8 mouse cellular contexts compared by ENCODE assay signal in genomic region chr11:30771267-30771903, GRCm38 (mm10). TPM values are rescaled to one million over a fixed set of nuclear protein-coding genes. Genes with fewer than 3 reads are reported as not detected.
DNase-seq lines count a peak whose midpoint lies in the region; ATAC-seq and TF ChIP-seq lines count a peak whose summit lies in the region.

Psme4 (plus strand) TSS chr11:30771726.

- peaks cover 3 to 6% of the 10 kb centered on the region in 2 experiments; a peak in 3 of 4 replicates for H3K4me1 ChIP-seq in ES-E14 (ENCODE audit: control insufficient read depth in 2 of 2, insufficient read depth in 2 of 2, low read length in 2 of 2, poor library complexity in 1 of 2)
- peaks cover 14% of the 10 kb centered on the region for H3K4me1 ChIP-seq in forebrain, embryonic 16.5 days (replicated peaks; ENCODE audit: control insufficient read depth, insufficient read depth, low read length)
- H3K4me1 ChIP-seq in lung, embryonic 14.5 days (ENCODE audit: insufficient read depth), result no peaks in the 10 kb centered on the region
- H3K4me1 ChIP-seq in olfactory bulb, adult 2 months (ENCODE audit: control insufficient read depth, insufficient read depth, low read length), result no peaks in the 10 kb centered on the region
- peaks cover 6% of the 10 kb centered on the region for H3K4me1 ChIP-seq in thymus, adult 2 months (replicated peaks; ENCODE audit: control insufficient read depth, insufficient read depth, low read length)

- H3K27ac ChIP-seq in ES-E14 (ENCODE audit: insufficient read depth, low read depth, low read length, poor library complexity, severe bottlenecking), result peak within 1 kb of the TSS; percentile 74
- peak within 1 kb of the TSS; percentile 91 for H3K27ac ChIP-seq in forebrain, embryonic 16.5 days (ENCODE audit: low read length)
- peak within 1 kb of the TSS; percentile 88 for H3K27ac ChIP-seq in layer of hippocampus, adult 2 months
- peak within 1 kb of the TSS; percentile 95 for H3K27ac ChIP-seq in lung, embryonic 14.5 days (ENCODE audit: low read depth)
- peak within 1 kb of the TSS; percentile 86 for H3K27ac ChIP-seq in olfactory bulb, adult 2 months (ENCODE audit: insufficient read depth, low read depth, low read length)
- H3K27ac ChIP-seq in thymus, adult 2 months (ENCODE audit: control insufficient read depth, insufficient read depth, low read length), result no peak within 1 kb of the TSS

- intact Hi-C loops in heart, postnatal 36 days (cut with DNase I), result loop anchor here (5.0 to 10.0 kb wide), 2 partner anchors 527 to 744 kb away; partner anchors contain the start of gene Eml6

- TF ChIP-seq CTCF in layer of hippocampus, adult 2 months (conservative IDR thresholded peaks at IDR 0.05), result no peak
- TF ChIP-seq CTCF in lung, embryonic 14.5 days (IDR thresholded peaks at IDR 0.05; ENCODE audit: low read depth), result no peak
- TF ChIP-seq CTCF in olfactory bulb, adult 2 months (IDR thresholded peaks at IDR 0.05; ENCODE audit: insufficient read depth, low read depth, low read length), result no peak
- peak; percentile 35; the same call in 1 of the 2 replicates for TF ChIP-seq CTCF in thymus, adult 2 months (IDR thresholded peaks at IDR 0.05; ENCODE audit: borderline replicate concordance, control insufficient read depth, extremely low read depth, insufficient read depth, low read length, poor library complexity)

- peak within 1 kb of the TSS; percentile 80 for H3K4me2 ChIP-seq in forebrain, embryonic 16.5 days (ENCODE audit: low read length)
- peak within 1 kb of the TSS; percentile 72 for H3K4me2 ChIP-seq in lung, embryonic 14.5 days

- WGBS in forebrain, embryonic 16.5 days, result 1% methylated on average over 36 of the region's 43 CpGs
- 1% methylated on average over 41 of the region's 43 CpGs for WGBS in lung, embryonic 14.5 days
- WGBS in olfactory bulb, adult 2 months, result 1% methylated on average over 43 of the region's 43 CpGs
- 3% methylated on average over 43 of the region's 43 CpGs for WGBS in thymus, adult 2 months

- peak within 1 kb of the TSS; percentile 90 for H3K9ac ChIP-seq in ES-E14 (ENCODE audit: insufficient read depth, low read depth, low read length, poor library complexity, severe bottlenecking)
- peak within 1 kb of the TSS; percentile 92 for H3K9ac ChIP-seq in forebrain, embryonic 16.5 days (replicated peaks; ENCODE audit: low read depth, low read length)
- H3K9ac ChIP-seq in lung, embryonic 14.5 days, result peak within 1 kb of the TSS; percentile 97

- H3K36me3 ChIP-seq in ES-E14 (ENCODE audit: control insufficient read depth, insufficient read depth, low read length, poor library complexity, severe bottlenecking), result no peaks in the 10 kb centered on the region
- H3K36me3 ChIP-seq in forebrain, embryonic 16.5 days (ENCODE audit: control insufficient read depth, insufficient read depth), result no peaks in the 10 kb centered on the region
- no peaks in the 10 kb centered on the region for H3K36me3 ChIP-seq in lung, embryonic 14.5 days (ENCODE audit: insufficient read depth)
- no peaks in the 10 kb centered on the region for H3K36me3 ChIP-seq in thymus, adult 2 months (ENCODE audit: control insufficient read depth, insufficient read depth, low read length)

- in situ Hi-C loops in ES-E14 (cut with MboI; ENCODE audit: low sequenced_read_pairs in 2 of 2, unreplicated experiment in 2 of 2), result no loop called here

- H3K4me3 ChIP-seq in ES-E14 (ENCODE audit: insufficient read depth in 1 of 2, low read depth in 1 of 2, low read length in 2 of 2, poor library complexity in 1 of 2, severe bottlenecking in 1 of 2), result peak within 1 kb of the TSS; percentile 85 to 93
- peak within 1 kb of the TSS; percentile 96 for H3K4me3 ChIP-seq in forebrain, embryonic 16.5 days (replicated peaks; ENCODE audit: low read length)
- peak within 1 kb of the TSS; percentile 96 for H3K4me3 ChIP-seq in layer of hippocampus, adult 2 months
- peak within 1 kb of the TSS; percentile 98 for H3K4me3 ChIP-seq in lung, embryonic 14.5 days (ENCODE audit: low read depth, low read length)
- peak within 1 kb of the TSS; percentile 86 for H3K4me3 ChIP-seq in olfactory bulb, adult 2 months (ENCODE audit: insufficient read depth, low read depth, low read length)
- H3K4me3 ChIP-seq in thymus, adult 2 months (ENCODE audit: control insufficient read depth, insufficient read depth, low read length), result peak within 1 kb of the TSS; percentile 69

- no peaks in the 10 kb centered on the region for H3K27me3 ChIP-seq in forebrain, embryonic 16.5 days (replicated peaks; ENCODE audit: control insufficient read depth, insufficient read depth, low read length)
- H3K27me3 ChIP-seq in lung, embryonic 14.5 days (ENCODE audit: insufficient read depth, low read length), result no peaks in the 10 kb centered on the region
- H3K27me3 ChIP-seq in thymus, adult 2 months (ENCODE audit: control insufficient read depth, insufficient read depth, low read length), result no peaks in the 10 kb centered on the region; the same call in 1 of the 2 replicates

- TF ChIP-seq POLR2A in olfactory bulb, adult 2 months (IDR thresholded peaks at IDR 0.05; ENCODE audit: insufficient read depth, low read depth, low read length), result peak; percentile 96
- peak; percentile 82 for TF ChIP-seq POLR2A in thymus, adult 2 months (IDR thresholded peaks at IDR 0.05; ENCODE audit: control insufficient read depth, extremely low read depth, insufficient read depth, low read length, poor library complexity)

- ATAC-seq in forebrain, embryonic 16.5 days, result peak; percentile 98
- ATAC-seq in lung, embryonic 14.5 days (ENCODE audit: insufficient read depth), result peak; percentile 99

- DNase-seq in ES-E14 (ENCODE audit: low read depth, low spot score), result peak; percentile 90
- peak; percentile 92 for DNase-seq in cerebellum, adult 11-12 months
- peak; percentile 96 for DNase-seq in heart, postnatal 36 days
- peak; percentile 93 to 94 for DNase-seq in layer of hippocampus, adult 2 months (ENCODE audit: low spot score in 2 of 2)
- peak; percentile 98 for DNase-seq in lung, embryonic 14.5 days
- DNase-seq in thymus, adult 2 months, result peak; percentile 94

- H3K9me3 ChIP-seq in ES-E14 (ENCODE audit: control insufficient read depth, insufficient read depth, low read depth, low read length), result no peaks in the 10 kb centered on the region
- H3K9me3 ChIP-seq in forebrain, embryonic 16.5 days (ENCODE audit: control insufficient read depth, low read length), result no peaks in the 10 kb centered on the region
- no peaks in the 10 kb centered on the region for H3K9me3 ChIP-seq in lung, embryonic 14.5 days (ENCODE audit: low read depth, low read length)

TF ChIP-seq in ES-E14, 5 proteins besides CTCF, POLR2A, EP300 and RAD21:
- TF ChIP-seq ZC3H11A (IDR thresholded peaks at IDR 0.05; ENCODE audit: borderline replicate concordance, low read depth, low read length) (no peak), ZNF384 (IDR thresholded peaks at IDR 0.05; ENCODE audit: low read depth, low read length) (peak; percentile 64; the same call in 1 of the 2 replicates), CHD2 (IDR thresholded peaks at IDR 0.05; ENCODE audit: low read depth, low read length) (no peak), MAFK (IDR thresholded peaks at IDR 0.05; ENCODE audit: insufficient read depth, low read depth, low read length) (no peak), HCFC1 (IDR thresholded peaks at IDR 0.05; ENCODE audit: borderline replicate concordance, insufficient read depth, low read length) (peak; percentile 10; the same call in 1 of the 2 replicates)

RNA-seq across cellular contexts. Expression of gene Psme4, which starts in this region (rescaled TPM):
- 64.0 and 91.2 TPM in 2 replicates for total RNA-seq in ES-E14 (2012; rRNA removed)
- polyA plus RNA-seq in forebrain, embryonic 16.5 days (2015; fragmentation: Nextera tagmentation; extraction: Ambion mirVana), result 17.2 and 17.6 TPM in 2 replicates
- 100 to 1,000 TPM; 215 to 267 TPM for total RNA-seq in heart, postnatal 36 days (2021)
- total RNA-seq in layer of hippocampus, adult 2 months (2021), result 10 to 100 TPM; 39.0 to 49.8 TPM
- 30.5 and 33.1 TPM in 2 replicates for polyA plus RNA-seq in lung, embryonic 14.5 days (2014; fragmentation: Nextera tagmentation; extraction: Ambion mirVana)
- polyA plus RNA-seq in olfactory bulb, adult 2 months (2012; ENCODE audit: insufficient read depth, insufficient read length, low replicate concordance, missing spikeins), result 46.7 TPM in 1 of 2 replicates, not detected in the other
- 11.8 and 12.8 TPM in 2 replicates for polyA plus RNA-seq in thymus, adult 2 months (2012; rRNA removed)
